Mouse (Mus musculus) lung, adult 2 months (tissue): ENCODE results near the gene Col6a6. TPM values are rescaled to one million over a fixed set of nuclear protein-coding genes. Genes with fewer than 3 reads are reported as not detected.

Experiments
- DNase-seq: peaks from one replicate; pipeline ENCODE4 v3.0.0; 2022
- H3K4me1 ChIP-seq: fragments of 200-500 bp; 2 replicates; pipeline ENCODE4 v1.6.1; 2011; ENCODE audit warnings: low read length; ENCODE audit not compliant: control insufficient read depth, insufficient read depth
- H3K4me3 ChIP-seq: fragments of 200-500 bp; replicated peaks from 2 replicates; pipeline ENCODE3; 2011; ENCODE audit warnings: low read depth, mild to moderate bottlenecking, control low read depth, low read length; ENCODE audit errors: extremely low read depth
- CTCF ChIP-seq: fragments of 200-500 bp; IDR thresholded peaks from 2 replicates; pipeline ENCODE4 v1.5.1; 2011; ENCODE audit warnings: mild to moderate bottlenecking, low read length, control low read depth; ENCODE audit not compliant: insufficient read depth
- POLR2A ChIP-seq: fragments of 200-500 bp; IDR thresholded peaks from 2 replicates; pipeline ENCODE4 v1.6.1; 2011; ENCODE audit warnings: low read depth, mild to moderate bottlenecking, control low read depth, low read length, borderline replicate concordance; ENCODE audit errors: extremely low read depth
- WGBS: fragments of 180-500 bp; shearing (Covaris S2); methylation state at CpG from one replicate; pipeline ENCODE4 v1.1.7; 2018; 5-methylcytosine and 5-hydroxymethylcytosine counted together
- polyA plus RNA-seq: library from polyadenylated mRNA; depleted of rRNA; stranded (reverse); fragments of >200 nt; gene quantifications from 2 replicates; pipeline ENCODE4 v1.2.3, GENCODE M21; 2012

Gene Col6a6
- polyA plus RNA-seq, 1 experiment: 0.36 TPM

DNA sequence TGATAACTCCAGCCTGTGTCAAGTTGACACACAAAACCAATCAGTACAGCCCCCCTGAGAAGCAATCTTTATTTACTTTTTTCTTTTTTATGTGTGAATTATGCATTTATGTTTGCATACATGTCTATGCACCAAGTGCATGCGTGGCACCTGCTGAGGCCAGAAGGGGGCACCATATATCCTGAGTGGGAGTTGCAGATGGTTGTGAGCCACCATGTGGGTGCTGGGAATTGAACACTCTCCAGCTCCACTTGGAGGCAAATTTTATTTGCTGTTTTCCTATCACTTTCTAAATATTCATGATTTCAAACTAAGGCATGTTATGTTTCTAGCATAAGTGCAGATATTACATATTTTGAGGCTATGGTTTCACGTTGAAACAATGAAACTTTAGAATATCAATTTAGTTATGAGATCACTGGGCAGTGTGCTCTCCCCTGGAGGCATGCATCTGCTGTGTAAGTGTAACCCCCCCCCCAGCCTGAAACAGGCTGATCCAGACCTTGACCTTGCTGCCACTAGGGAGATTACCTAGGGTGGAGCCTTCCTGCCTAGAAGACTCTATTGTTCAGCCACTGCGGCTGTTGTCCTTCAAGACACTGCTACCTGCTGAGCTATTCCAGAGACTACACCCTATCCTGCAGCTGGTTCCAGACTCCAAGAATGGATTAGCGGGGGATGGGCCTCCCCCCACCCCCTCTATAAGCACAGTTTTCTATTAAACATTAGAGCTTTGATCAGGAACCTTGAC, 10.6 kb upstream of the Col6a6 start:
- TF ChIP-seq CTCF (no peak), POLR2A (no peak)
- 86% methylated on average over 4 of the region's 4 CpGs for WGBS
- Histone ChIP-seq H3K4me3 (no peak overlapping the region), H3K4me1 (no peaks in the 10 kb centered on the region)
- DNase-seq: no peak

GRCm38 (mm10) chr9:105835587-105835986, 7.6 kb upstream of the Col6a6 start:
- no peak for TF ChIP-seq POLR2A
- no peak for TF ChIP-seq CTCF
- H3K4me1 ChIP-seq: no peaks in the 10 kb centered on the region
- no peak overlapping the region for H3K4me3 ChIP-seq
- WGBS: 58% methylated on average over 7 of the region's 7 CpGs
- no peak for DNase-seq

- WGBS: 50% methylated on average over 4 of the region's 4 CpGs
- Histone ChIP-seq H3K4me1 (no peaks in the 10 kb centered on the region), H3K4me3 (no peak overlapping the region)
- no peak for DNase-seq
- TF ChIP-seq POLR2A (no peak), CTCF (no peak)
Measured at GRCm38 (mm10) chr9:105834799-105835198, 6.8 kb upstream of the Col6a6 start.

GRCm38 (mm10) chr9:105831291-105831690, 3.3 kb upstream of the Col6a6 start:
- TF ChIP-seq POLR2A (no peak), CTCF (no peak)
- 74% methylated on average over 9 of the region's 9 CpGs for WGBS
- DNase-seq: no peak
- H3K4me1 ChIP-seq: no peaks in the 10 kb centered on the region
- no peak overlapping the region for H3K4me3 ChIP-seq

DNA sequence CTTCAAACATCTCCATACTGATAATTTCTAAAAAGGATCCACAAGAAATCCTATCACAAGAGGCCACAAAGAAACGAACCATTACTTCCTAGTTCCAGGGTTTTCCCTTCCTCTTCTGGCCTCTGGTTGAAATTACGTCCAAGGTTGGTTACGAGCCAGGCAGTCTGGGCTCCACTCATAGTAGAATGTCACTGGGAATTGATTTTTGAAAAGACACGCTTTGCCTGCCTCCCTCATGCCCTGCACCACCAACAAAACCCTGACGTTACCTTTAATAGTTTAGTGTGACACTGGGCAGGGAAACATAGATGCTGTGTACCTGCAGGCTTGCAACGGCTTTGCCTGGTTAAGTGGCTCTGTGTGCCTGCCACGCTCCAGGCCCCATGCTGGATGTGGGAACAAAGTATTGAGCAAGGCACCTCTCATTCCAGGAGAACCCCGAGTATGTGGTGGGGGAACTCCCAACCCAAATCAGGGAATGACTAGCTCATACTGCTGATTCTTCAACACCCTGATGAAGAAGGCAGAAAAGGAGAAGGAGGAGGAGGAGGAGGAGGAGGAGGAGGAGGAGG, 798 bp downstream of the Col6a6 start:
- no peaks in the 10 kb centered on the region for H3K4me1 ChIP-seq
- H3K4me3 ChIP-seq: no peak overlapping the region
- WGBS: 38% methylated on average over 8 of the region's 8 CpGs
- TF ChIP-seq POLR2A (no peak), CTCF (no peak)
- peak; percentile 12 for DNase-seq

- DNase-seq: no peak
- 55% methylated on average over 6 of the region's 6 CpGs for WGBS
- no peak overlapping the region for H3K4me3 ChIP-seq
- TF ChIP-seq POLR2A: no peak
- no peak for TF ChIP-seq CTCF
- H3K4me1 ChIP-seq: no peaks in the 10 kb centered on the region
Measured at GRCm38 (mm10) chr9:105820711-105821110, 7.2 kb downstream of the Col6a6 start.

- Histone ChIP-seq H3K4me3 (no peak overlapping the region), H3K4me1 (no peaks in the 10 kb centered on the region)
- DNase-seq: no peak
- WGBS: 68% methylated on average over 29 of the region's 29 CpGs
- no peak for TF ChIP-seq CTCF
- no peak for TF ChIP-seq POLR2A
Measured at GRCm38 (mm10) chr9:105819155-105819709, 8.7 kb downstream of the Col6a6 start.

- 73% methylated on average over 5 of the region's 5 CpGs for WGBS
Measured at GRCm38 (mm10) chr9:105814436-105814835, 13.5 kb downstream of the Col6a6 start.

GRCm38 (mm10) chr9:105811458-105811857, 16.5 kb downstream of the Col6a6 start:
- DNase-seq: no peak
- TF ChIP-seq POLR2A (no peak), CTCF (no peak)
- Histone ChIP-seq H3K4me3 (no peak overlapping the region), H3K4me1 (no peaks in the 10 kb centered on the region)
- 69% methylated on average over 7 of the region's 7 CpGs for WGBS

More at GRCm38 (mm10) chr9:105814436-105814835, 13.5 kb downstream of the Col6a6 start:
- no peak overlapping the region for H3K4me3 ChIP-seq
- no peak for DNase-seq
- TF ChIP-seq POLR2A (no peak), CTCF (no peak)
- no peaks in the 10 kb centered on the region for H3K4me1 ChIP-seq
